Mouse (Mus musculus): ENCODE measurements around the gene Prss22. TPM values are rescaled to one million over a fixed set of nuclear protein-coding genes. Genes with fewer than 3 reads are reported as not detected.
"Not testable (repeated sequence)": the region's sequence is repeated elsewhere in the genome, so short reads cannot be mapped to it uniquely, and the experiment has no call there.

Prss22 gene
- total and polyA plus RNA-seq, 2 experiments from 2014 or later, result not detected

GRCm38 (mm10) chr17:23949068-23949467 lies 48.8 kb downstream of the Prss22 start:
- Histone ChIP-seq H3K27me3 (ENCODE audit: insufficient read depth, low read length) (no peaks in the 10 kb centered on the region), H3K9me3 (ENCODE audit: low read length) (no peaks in the 10 kb centered on the region), H3K9ac (replicated peaks; ENCODE audit: low read length, poor library complexity, severe bottlenecking) (no peak overlapping the region), H3K4me2 (ENCODE audit: low read depth, low read length, poor library complexity, severe bottlenecking) (no peak overlapping the region), H3K36me3 (ENCODE audit: insufficient read depth, low read length) (no peaks in the 10 kb centered on the region), H3K4me3 (ENCODE audit: low read depth, low read length) (no peak overlapping the region), H3K27ac (ENCODE audit: low read depth, low read length) (no peak overlapping the region), H3K4me1 (ENCODE audit: insufficient read depth, low read length) (no peaks in the 10 kb centered on the region)
- ATAC-seq (ENCODE audit: low FRiP score) (no peak), DNase-seq (ENCODE audit: low spot score) (no peak)
- no peak for TF ChIP-seq CTCF (IDR thresholded peaks at IDR 0.05)
- 90% methylated on average over 2 of the region's 2 CpGs for WGBS

- not testable (repeated sequence) for H3K27ac ChIP-seq (ENCODE audit: low read depth, low read length); H3K4me2 ChIP-seq (ENCODE audit: low read depth, low read length, poor library complexity, severe bottlenecking); DNase-seq (ENCODE audit: low spot score); H3K4me1 ChIP-seq (ENCODE audit: insufficient read depth, low read length); ATAC-seq (ENCODE audit: low FRiP score); H3K36me3 ChIP-seq (ENCODE audit: insufficient read depth, low read length); H3K27me3 ChIP-seq (ENCODE audit: insufficient read depth, low read length); H3K4me3 ChIP-seq (ENCODE audit: low read depth, low read length); H3K9ac ChIP-seq (replicated peaks; ENCODE audit: low read length, poor library complexity, severe bottlenecking); H3K9me3 ChIP-seq (ENCODE audit: low read length)
- 81% methylated on average over 4 of the region's 4 CpGs for WGBS
Observed at GRCm38 (mm10) chr17:23947486-23947885, 50.4 kb downstream of the Prss22 start.

Small RNAs within 50 kb of the gene (microRNA-seq; reads per million reads assigned to microRNA genes)
- not detected for gene Gm27700 (ENCODE audit: borderline number of aligned reads)

Other genes with a start within 250 kb of the Prss22 start
- gene Flywch1, start 226.5 kb downstream of the Prss22 start, total RNA-seq (2014; rRNA removed), result 248 and 253 TPM in 2 replicates
- gene Flywch1, start 226.5 kb downstream of the Prss22 start, polyA plus RNA-seq (2015; fragmentation: Nextera tagmentation; extraction: Ambion mirVana), result 188 TPM in 2 replicates
- gene Flywch2, start 212.0 kb downstream of the Prss22 start, total RNA-seq (2014; rRNA removed), result 94.8 and 96.5 TPM in 2 replicates
- 128 and 133 TPM in 2 replicates for gene Flywch2, start 212.0 kb downstream of the Prss22 start, polyA plus RNA-seq (2015; fragmentation: Nextera tagmentation; extraction: Ambion mirVana)
- gene Srrm2, start 207.6 kb downstream of the Prss22 start, total RNA-seq (2014; rRNA removed), result 162 and 196 TPM in 2 replicates
- gene Srrm2, start 207.6 kb downstream of the Prss22 start, polyA plus RNA-seq (2015; fragmentation: Nextera tagmentation; extraction: Ambion mirVana), result 351 and 443 TPM in 2 replicates
- 1,027 and 1,129 TPM in 2 replicates for gene Elob, start 169.0 kb downstream of the Prss22 start, total RNA-seq (2014; rRNA removed)
- 1,525 and 1,526 TPM in 2 replicates for gene Elob, start 169.0 kb downstream of the Prss22 start, polyA plus RNA-seq (2015; fragmentation: Nextera tagmentation; extraction: Ambion mirVana)
- not detected in 2 replicates for gene Prss33, start 162.0 kb downstream of the Prss22 start, total RNA-seq (2014; rRNA removed)
- gene Prss33, start 162.0 kb downstream of the Prss22 start, polyA plus RNA-seq (2015; fragmentation: Nextera tagmentation; extraction: Ambion mirVana), result 0.17 TPM in 1 of 2 replicates, not detected in the other
- not detected in 2 replicates for gene Prss32, start 154.2 kb downstream of the Prss22 start, total RNA-seq (2014; rRNA removed)
- gene Prss32, start 154.2 kb downstream of the Prss22 start, polyA plus RNA-seq (2015; fragmentation: Nextera tagmentation; extraction: Ambion mirVana), result 0.23 and 0.60 TPM in 2 replicates
- 0.11 and 1.8 TPM in 2 replicates for gene Prss41, start 153.9 kb downstream of the Prss22 start, total RNA-seq (2014; rRNA removed)
- gene Prss41, start 153.9 kb downstream of the Prss22 start, polyA plus RNA-seq (2015; fragmentation: Nextera tagmentation; extraction: Ambion mirVana), result 1.3 and 2.2 TPM in 2 replicates
- gene Prss21, start 130.0 kb downstream of the Prss22 start, total RNA-seq (2014; rRNA removed), result not detected in 2 replicates
- not detected in 2 replicates for gene Prss21, start 130.0 kb downstream of the Prss22 start, polyA plus RNA-seq (2015; fragmentation: Nextera tagmentation; extraction: Ambion mirVana)
- gene Dcpp1, start 117.2 kb downstream of the Prss22 start, total RNA-seq (2014; rRNA removed), result 2.0 TPM in 1 of 2 replicates, not detected in the other
- gene Dcpp1, start 117.2 kb downstream of the Prss22 start, polyA plus RNA-seq (2015; fragmentation: Nextera tagmentation; extraction: Ambion mirVana), result not detected in 2 replicates
- not detected in 2 replicates for gene Dcpp2, start 117.2 kb downstream of the Prss22 start, total RNA-seq (2014; rRNA removed)
- gene Dcpp2, start 117.2 kb downstream of the Prss22 start, polyA plus RNA-seq (2015; fragmentation: Nextera tagmentation; extraction: Ambion mirVana), result not detected in 2 replicates
- gene Dcpp3, start 80.6 kb downstream of the Prss22 start, total RNA-seq (2014; rRNA removed), result not detected in 2 replicates
- not detected in 2 replicates for gene Dcpp3, start 80.6 kb downstream of the Prss22 start, polyA plus RNA-seq (2015; fragmentation: Nextera tagmentation; extraction: Ambion mirVana)
- gene Sbp, start 56.4 kb downstream of the Prss22 start, total RNA-seq (2014; rRNA removed), result not detected in 2 replicates
- not detected in 2 replicates for gene Sbp, start 56.4 kb downstream of the Prss22 start, polyA plus RNA-seq (2015; fragmentation: Nextera tagmentation; extraction: Ambion mirVana)
- gene Sbpl, start 42.8 kb downstream of the Prss22 start, total RNA-seq (2014; rRNA removed), result not detected in 2 replicates
- not detected in 2 replicates for gene Sbpl, start 42.8 kb downstream of the Prss22 start, polyA plus RNA-seq (2015; fragmentation: Nextera tagmentation; extraction: Ambion mirVana)
- 1.8 TPM in 1 of 2 replicates, not detected in the other for gene Prss30, start 17.5 kb downstream of the Prss22 start, total RNA-seq (2014; rRNA removed)
- gene Prss30, start 17.5 kb downstream of the Prss22 start, polyA plus RNA-seq (2015; fragmentation: Nextera tagmentation; extraction: Ambion mirVana), result 0.15 and 0.17 TPM in 2 replicates
- gene Prss27, start 40.0 kb upstream of the Prss22 start, total RNA-seq (2014; rRNA removed), result not detected in 2 replicates
- not detected in 2 replicates for gene Prss27, start 40.0 kb upstream of the Prss22 start, polyA plus RNA-seq (2015; fragmentation: Nextera tagmentation; extraction: Ambion mirVana)
- 92.0 and 99.8 TPM in 2 replicates for gene Kctd5, start 75.4 kb upstream of the Prss22 start, total RNA-seq (2014; rRNA removed)
- 80.2 and 81.3 TPM in 2 replicates for gene Kctd5, start 75.4 kb upstream of the Prss22 start, polyA plus RNA-seq (2015; fragmentation: Nextera tagmentation; extraction: Ambion mirVana)
- gene Pdpk1, start 152.8 kb upstream of the Prss22 start, total RNA-seq (2014; rRNA removed), result 57.9 and 68.1 TPM in 2 replicates
- 53.2 and 61.5 TPM in 2 replicates for gene Pdpk1, start 152.8 kb upstream of the Prss22 start, polyA plus RNA-seq (2015; fragmentation: Nextera tagmentation; extraction: Ambion mirVana)
- 40.2 and 58.6 TPM in 2 replicates for gene Amdhd2, start 165.7 kb upstream of the Prss22 start, total RNA-seq (2014; rRNA removed)
- 34.0 and 41.4 TPM in 2 replicates for gene Amdhd2, start 165.7 kb upstream of the Prss22 start, polyA plus RNA-seq (2015; fragmentation: Nextera tagmentation; extraction: Ambion mirVana)
- gene Atp6v0c, start 171.6 kb upstream of the Prss22 start, total RNA-seq (2014; rRNA removed), result 730 and 771 TPM in 2 replicates
- gene Atp6v0c, start 171.6 kb upstream of the Prss22 start, polyA plus RNA-seq (2015; fragmentation: Nextera tagmentation; extraction: Ambion mirVana), result 2,426 and 2,595 TPM in 2 replicates
- gene Tbc1d24, start 207.5 kb upstream of the Prss22 start, total RNA-seq (2014; rRNA removed), result 146 and 168 TPM in 2 replicates
- 27.4 and 27.6 TPM in 2 replicates for gene Tbc1d24, start 207.5 kb upstream of the Prss22 start, polyA plus RNA-seq (2015; fragmentation: Nextera tagmentation; extraction: Ambion mirVana)
- gene Ntn3, start 211.4 kb upstream of the Prss22 start, total RNA-seq (2014; rRNA removed), result 19.4 and 23.6 TPM in 2 replicates
- 4.0 and 4.3 TPM in 2 replicates for gene Ntn3, start 211.4 kb upstream of the Prss22 start, polyA plus RNA-seq (2015; fragmentation: Nextera tagmentation; extraction: Ambion mirVana)
- 17.4 and 17.9 TPM in 2 replicates for gene Tedc2, start 222.8 kb upstream of the Prss22 start, total RNA-seq (2014; rRNA removed)
- gene Tedc2, start 222.8 kb upstream of the Prss22 start, polyA plus RNA-seq (2015; fragmentation: Nextera tagmentation; extraction: Ambion mirVana), result 9.0 and 11.1 TPM in 2 replicates

Measured in midbrain, postnatal 0 days (tissue).